Mouse (Mus musculus): ENCODE data around the gene Ppil6. TPM values are rescaled to one million over a fixed set of nuclear protein-coding genes. Genes with fewer than 3 reads are reported as not detected.

The Ppil6 gene
- polyA plus RNA-seq, 1 experiment from 2014 or later, result 6.4 TPM

DNA sequence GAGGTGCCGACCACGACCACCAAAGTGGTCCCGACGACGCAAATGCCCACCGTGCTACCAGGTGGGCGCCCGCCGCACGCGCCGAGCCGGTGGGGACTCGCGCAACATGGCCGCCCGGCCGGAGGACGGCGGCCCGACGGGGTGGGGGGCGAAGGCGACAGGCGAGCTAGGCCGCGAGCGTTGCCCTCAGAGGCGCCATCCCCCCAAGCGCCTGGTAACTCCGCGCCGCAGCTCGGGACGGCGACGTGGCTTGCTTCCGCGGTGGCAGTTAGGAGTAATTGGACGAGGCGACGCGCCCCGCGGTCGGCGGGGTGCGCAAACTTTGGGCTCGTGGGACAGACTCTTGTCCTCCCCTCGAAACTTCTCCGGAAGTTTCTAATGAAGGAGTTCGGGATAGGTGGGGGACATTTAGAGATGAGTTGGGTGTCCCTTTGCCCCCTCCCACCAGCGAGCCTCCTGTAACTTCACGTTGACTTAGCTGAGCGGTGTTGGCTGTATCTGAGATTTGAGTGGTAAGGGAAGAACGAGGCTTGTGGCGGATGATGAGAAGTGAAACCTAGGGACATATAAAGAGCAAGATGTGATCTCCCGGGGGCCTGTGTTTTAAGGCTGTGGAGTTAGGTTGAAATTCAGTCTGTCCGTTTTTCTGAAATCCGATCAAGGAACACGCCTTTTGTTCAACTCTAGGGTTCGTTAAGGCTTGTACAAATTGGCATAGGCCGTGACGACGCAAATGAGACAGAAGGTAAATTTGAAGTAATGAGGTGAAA is 29.6 kb downstream of the Ppil6 start:
- in situ Hi-C loops (cut with MboI; ENCODE audit: low pct_unique_long_range_greater_than_20kb), result loop anchor here (5.0 to 10.0 kb wide), 3 partner anchors 42 to 285 kb away; partner anchors contain the start of genes Cep57l1 and Sesn1
- ChIA-PET POLR2A (interaction anchor here (0.6 to 3.4 kb wide), 6 partner anchors 11 to 169 kb away, joined by 3 to 32 read pairs (median 8); no protein-coding TSS in a partner anchor), CTCF (interaction anchor here (0.9 to 9.3 kb wide), 4 partner anchors 14 to 163 kb away, joined by 3 to 63 read pairs (median 4); no protein-coding TSS in a partner anchor)
- H3K27me3 ChIP-seq, result no peaks in the 10 kb centered on the region
- no peak for DNase-seq (ENCODE audit: low read depth, low spot score)
- peak; percentile 20 for ATAC-seq
- no peak for TF ChIP-seq CTCF (IDR thresholded peaks at IDR 0.05)

DNA sequence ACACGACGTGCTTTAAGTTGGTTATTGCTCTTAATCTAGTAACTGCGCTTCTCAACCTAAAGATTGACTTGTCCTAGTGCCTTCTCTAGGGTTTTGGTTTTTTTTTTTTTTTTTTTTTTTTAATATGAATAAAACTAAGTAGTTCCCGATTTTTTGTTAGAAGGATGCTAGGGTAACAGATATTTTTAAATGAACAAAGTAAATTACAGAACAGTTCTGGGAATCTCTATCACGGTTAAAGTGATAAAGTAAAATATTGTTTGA is 30.1 kb downstream of the Ppil6 start:
- DNase-seq (ENCODE audit: low read depth, low spot score), result no peak
- CTCF ChIA-PET, result interaction anchor here (0.9 to 9.3 kb wide), 3 partner anchors 90 to 162 kb away, joined by 3 to 63 read pairs (median 3); no protein-coding TSS in a partner anchor
- no peak for TF ChIP-seq CTCF (IDR thresholded peaks at IDR 0.05)
- in situ Hi-C loops (cut with MboI; ENCODE audit: low pct_unique_long_range_greater_than_20kb), result loop anchor here (5.0 to 10.0 kb wide), 2 partner anchors 42 to 284 kb away; partner anchors contain the start of genes Cep57l1 and Sesn1
- no peak for ATAC-seq
- H3K27me3 ChIP-seq, result no peaks in the 10 kb centered on the region
- POLR2A ChIA-PET, result interaction anchor here (0.9 to 3.4 kb wide), 2 partner anchors 68 to 158 kb away, joined by 3 to 32 read pairs; no protein-coding TSS in a partner anchor

GRCm38 (mm10) chr10:41523386-41523785 is 33.1 kb downstream of the Ppil6 start:
- no peak for TF ChIP-seq CTCF (IDR thresholded peaks at IDR 0.05)
- CTCF ChIA-PET, result interaction anchor here (1.6 to 9.3 kb wide), 2 partner anchors 155 to 167 kb away, joined by 6 to 63 read pairs; no protein-coding TSS in a partner anchor
- POLR2A ChIA-PET, result interaction anchor here (0.6 kb wide), 2 partner anchors 152 to 1252 kb away, joined by 3 to 5 read pairs; no protein-coding TSS in a partner anchor
- H3K27me3 ChIP-seq, result no peaks in the 10 kb centered on the region
- DNase-seq (ENCODE audit: low read depth, low spot score) (no peak), ATAC-seq (no peak)
- in situ Hi-C loops (cut with MboI; ENCODE audit: low pct_unique_long_range_greater_than_20kb), result loop anchor here (5.0 to 10.0 kb wide), 2 partner anchors 39 to 281 kb away; partner anchors contain the start of genes Cep57l1 and Sesn1

GRCm38 (mm10) chr10:41525696-41526095 is 35.5 kb downstream of the Ppil6 start:
- DNase-seq (ENCODE audit: low read depth, low spot score) (no peak), ATAC-seq (no peak)
- ChIA-PET CTCF (no interaction called here), POLR2A (no interaction called here)
- no peak for TF ChIP-seq CTCF (IDR thresholded peaks at IDR 0.05)
- in situ Hi-C loops (cut with MboI; ENCODE audit: low pct_unique_long_range_greater_than_20kb), result loop anchor here (10.0 kb wide), 1 partner anchor 279 kb away; the partner anchor contains the start of genes Cep57l1 and Sesn1
- no peaks in the 10 kb centered on the region for H3K27me3 ChIP-seq

DNA sequence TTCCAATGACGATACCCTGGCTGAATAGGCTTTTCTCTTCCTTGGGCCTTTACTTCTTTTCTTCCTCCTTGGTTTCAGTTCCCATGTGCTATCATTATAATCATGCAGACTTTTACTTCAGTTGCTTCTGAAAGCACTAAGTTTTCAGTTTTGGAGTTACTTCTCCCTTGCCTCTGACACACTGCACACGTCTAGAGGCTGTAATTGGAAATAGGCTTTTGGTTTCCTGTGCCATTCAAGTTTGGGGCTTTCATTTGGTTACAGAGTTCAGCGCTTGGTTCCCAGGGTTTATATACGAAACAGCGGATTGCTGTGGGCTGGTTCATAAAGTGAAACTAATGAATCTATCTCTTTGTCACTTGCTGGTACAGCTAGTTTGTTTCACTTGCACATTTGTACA is 39.7 kb downstream of the Ppil6 start:
- no peak for TF ChIP-seq CTCF (IDR thresholded peaks at IDR 0.05)
- DNase-seq (ENCODE audit: low read depth, low spot score) (no peak), ATAC-seq (no peak)
- POLR2A ChIA-PET, result interaction anchor here (0.6 to 2.3 kb wide), 3 partner anchors 11 to 21 kb away, joined by 3 to 7 read pairs (median 3); partner anchors contain the start of gene Cd164
- CTCF ChIA-PET, result interaction anchor here (1.3 kb wide), 1 partner anchor 10 kb away, joined by 4 read pairs; no protein-coding TSS in a partner anchor
- in situ Hi-C loops (cut with MboI; ENCODE audit: low pct_unique_long_range_greater_than_20kb), result loop anchor here (10.0 kb wide), 1 partner anchor 275 kb away; the partner anchor contains the start of genes Cep57l1 and Sesn1
- no peaks in the 10 kb centered on the region for H3K27me3 ChIP-seq

DNA sequence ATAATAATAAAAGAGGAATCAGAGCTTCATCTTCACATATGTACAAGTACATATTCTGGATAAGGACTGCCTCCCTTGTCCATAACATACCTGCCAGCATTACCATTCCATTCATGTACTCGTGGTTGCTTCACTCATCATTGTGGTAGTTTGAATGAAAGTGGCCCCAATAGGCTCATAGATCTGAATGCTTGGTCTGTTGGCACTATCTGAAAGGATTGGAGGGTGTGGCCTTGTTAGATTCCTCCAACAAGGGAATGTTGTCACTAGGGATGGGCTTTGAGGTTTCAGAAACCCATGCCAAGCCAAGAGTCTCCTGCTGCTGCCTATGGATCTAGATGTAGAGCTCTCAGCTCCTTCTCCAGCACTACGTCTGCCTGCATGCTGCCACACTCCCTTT is 45.8 kb downstream of the Ppil6 start:
- in situ Hi-C loops (cut with MboI; ENCODE audit: low pct_unique_long_range_greater_than_20kb), result no loop called here
- ATAC-seq (no peak), DNase-seq (ENCODE audit: low read depth, low spot score) (no peak)
- ChIA-PET POLR2A (no interaction called here), CTCF (no interaction called here)
- H3K27me3 ChIP-seq, result no peaks in the 10 kb centered on the region
- TF ChIP-seq CTCF (IDR thresholded peaks at IDR 0.05), result no peak

GRCm38 (mm10) chr10:41536714-41537113 is 46.5 kb downstream of the Ppil6 start:
- in situ Hi-C loops (cut with MboI; ENCODE audit: low pct_unique_long_range_greater_than_20kb), result no loop called here
- ChIA-PET POLR2A (no interaction called here), CTCF (no interaction called here)
- no peaks in the 10 kb centered on the region for H3K27me3 ChIP-seq
- ATAC-seq, result no peak
- no peak for DNase-seq (ENCODE audit: low read depth, low spot score)
- no peak for TF ChIP-seq CTCF (IDR thresholded peaks at IDR 0.05)

DNA sequence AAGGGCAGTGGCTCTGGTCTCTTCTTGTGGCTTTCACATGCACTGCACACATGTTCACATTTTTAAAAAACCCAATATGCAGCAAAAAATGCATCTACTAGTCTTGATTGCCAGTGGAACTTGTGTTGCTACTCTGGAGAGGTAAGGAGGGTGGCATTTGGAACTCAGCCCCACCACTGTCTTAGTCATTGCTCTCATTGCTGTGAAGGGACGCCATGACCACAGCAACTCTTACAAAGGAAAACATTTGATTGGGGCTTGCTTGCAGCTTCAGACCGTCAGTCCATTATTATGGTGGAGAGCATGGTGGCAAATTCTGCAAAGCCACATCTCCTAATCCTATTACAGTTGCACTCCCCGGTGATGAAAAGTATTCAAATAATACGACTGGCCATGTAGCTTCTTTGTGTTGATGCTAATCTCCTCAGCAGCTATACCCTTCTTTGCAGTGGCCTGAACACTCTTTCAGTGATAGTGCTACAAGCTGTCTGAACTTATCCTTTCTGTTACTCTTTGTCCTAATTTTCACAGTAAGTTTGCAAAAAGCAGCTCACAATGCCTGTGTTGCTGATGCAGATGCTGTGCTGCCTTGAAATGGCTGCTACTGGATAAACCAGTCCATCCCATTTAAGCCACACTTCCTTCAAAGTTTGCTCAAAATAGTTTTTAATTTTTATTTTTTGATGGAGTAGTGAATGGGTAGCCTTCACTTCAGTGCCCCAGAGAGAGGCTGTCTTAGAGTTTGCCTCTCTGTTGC is 47.2 kb downstream of the Ppil6 start:
- no peak for DNase-seq (ENCODE audit: low read depth, low spot score)
- no peaks in the 10 kb centered on the region for H3K27me3 ChIP-seq
- CTCF ChIA-PET, result interaction anchor here (1.4 kb wide), 1 partner anchor 10 kb away, joined by 3 read pairs; no protein-coding TSS in a partner anchor
- TF ChIP-seq CTCF (IDR thresholded peaks at IDR 0.05), result no peak
- in situ Hi-C loops (cut with MboI; ENCODE audit: low pct_unique_long_range_greater_than_20kb), result no loop called here
- POLR2A ChIA-PET, result no interaction called here
- no peak for ATAC-seq

DNA sequence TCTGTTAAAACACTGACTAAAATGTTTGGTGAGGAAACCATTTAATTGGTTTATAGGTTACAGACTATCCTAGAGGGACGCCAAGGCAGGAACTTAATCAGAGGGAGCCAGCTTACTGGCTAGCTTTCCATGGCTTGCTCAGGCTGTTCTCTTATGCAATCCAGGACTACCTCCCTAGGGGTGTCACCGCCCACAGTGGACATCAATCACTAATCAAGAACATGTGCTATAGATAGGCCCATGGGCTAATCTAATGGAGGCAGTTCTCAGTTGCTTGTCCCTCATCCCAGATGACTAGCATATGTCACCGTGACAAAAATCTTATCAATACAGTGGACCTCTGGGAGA is 47.7 kb downstream of the Ppil6 start:
- TF ChIP-seq CTCF (IDR thresholded peaks at IDR 0.05), result no peak
- CTCF ChIA-PET, result interaction anchor here (1.4 kb wide), 1 partner anchor 11 kb away, joined by 3 read pairs; no protein-coding TSS in a partner anchor
- DNase-seq (ENCODE audit: low read depth, low spot score) (no peak), ATAC-seq (no peak)
- POLR2A ChIA-PET, result no interaction called here
- no peaks in the 10 kb centered on the region for H3K27me3 ChIP-seq
- in situ Hi-C loops (cut with MboI; ENCODE audit: low pct_unique_long_range_greater_than_20kb), result no loop called here

- DNase-seq (ENCODE audit: low read depth, low spot score) (no peak), ATAC-seq (no peak)
- no peaks in the 10 kb centered on the region for H3K27me3 ChIP-seq
- TF ChIP-seq CTCF (IDR thresholded peaks at IDR 0.05), result no peak
- POLR2A ChIA-PET, result interaction anchor here (0.6 to 0.9 kb wide), 2 partner anchors 16 to 19 kb away, joined by 3 read pairs; no protein-coding TSS in a partner anchor
- in situ Hi-C loops (cut with MboI; ENCODE audit: low pct_unique_long_range_greater_than_20kb), result no loop called here
- CTCF ChIA-PET, result interaction anchor here (1.3 kb wide), 2 partner anchors 12 to 139 kb away, joined by 3 to 5 read pairs; no protein-coding TSS in a partner anchor
Observed at GRCm38 (mm10) chr10:41538986-41539385, 48.7 kb downstream of the Ppil6 start.
